Mouse (Mus musculus) kidney, postnatal 14 days (tissue): ENCODE results near the gene Hoxb3.
A peak's percentile ranks its signal among the peaks of the same experiment; 100 is the strongest.

ENCODE experiments used
- DNase-seq: peaks from one replicate; pipeline ENCODE4 v3.0.0; 2022; ENCODE audit warnings: mixed read lengths

The Hoxb3 gene

GRCm38 (mm10) chr11:96319071-96319902 is 3.8 kb upstream of the Hoxb3 start:
- DNase-seq: peak; percentile 84

GRCm38 (mm10) chr11:96319910-96320309 is 3.2 kb upstream of the Hoxb3 start:
- peak; percentile 77 for DNase-seq

- DNase-seq: no peak
Observed at GRCm38 (mm10) chr11:96320688-96321087, 2.4 kb upstream of the Hoxb3 start.

GRCm38 (mm10) chr11:96321846-96322245 is 1.3 kb upstream of the Hoxb3 start:
- no peak for DNase-seq

GRCm38 (mm10) chr11:96322738-96323137 is 388 bp upstream of the Hoxb3 start:
- DNase-seq: no peak

- no peak for DNase-seq
Observed at GRCm38 (mm10) chr11:96324125-96324524, 999 bp downstream of the Hoxb3 start.

GRCm38 (mm10) chr11:96324965-96325364 is 1.8 kb downstream of the Hoxb3 start:
- DNase-seq: no peak

GRCm38 (mm10) chr11:96325747-96326212 is 2.7 kb downstream of the Hoxb3 start:
- no peak for DNase-seq

GRCm38 (mm10) chr11:96326705-96327104 is 3.6 kb downstream of the Hoxb3 start:
- no peak for DNase-seq

- no peak for DNase-seq
Observed at GRCm38 (mm10) chr11:96327122-96327521, 4.0 kb downstream of the Hoxb3 start.

GRCm38 (mm10) chr11:96327750-96328149 is 4.6 kb downstream of the Hoxb3 start:
- DNase-seq: no peak

GRCm38 (mm10) chr11:96328605-96329004 is 5.5 kb downstream of the Hoxb3 start:
- no peak for DNase-seq

GRCm38 (mm10) chr11:96332105-96332504 is 9.0 kb downstream of the Hoxb3 start:
- no peak for DNase-seq

GRCm38 (mm10) chr11:96332618-96333032 is 9.5 kb downstream of the Hoxb3 start:
- no peak for DNase-seq

GRCm38 (mm10) chr11:96333241-96334001 is 10.3 kb downstream of the Hoxb3 start:
- no peak for DNase-seq

- no peak for DNase-seq
Observed at GRCm38 (mm10) chr11:96334002-96334364, 10.9 kb downstream of the Hoxb3 start.

- DNase-seq: no peak
Observed at GRCm38 (mm10) chr11:96334998-96335397, 11.9 kb downstream of the Hoxb3 start.

- no peak for DNase-seq
Observed at GRCm38 (mm10) chr11:96336597-96336996, 13.5 kb downstream of the Hoxb3 start.

GRCm38 (mm10) chr11:96337026-96337425 is 13.9 kb downstream of the Hoxb3 start:
- DNase-seq: no peak

- no peak for DNase-seq
Observed at GRCm38 (mm10) chr11:96338957-96339855, 16.1 kb downstream of the Hoxb3 start.

GRCm38 (mm10) chr11:96340698-96341365 is 17.7 kb downstream of the Hoxb3 start:
- peak; percentile 70 for DNase-seq
